Mouse (Mus musculus) heart, postnatal 0 days (tissue): ENCODE measurements at regions not wholly inside any gene's neighbourhood (a gene's known extent, or its start where the extent isn't known, plus 50 kb on each side); places are given as distances from the start of the nearest gene placed in this dataset.

ENCODE experiments used
- CTCF ChIP-seq: IDR thresholded peaks from 2 replicates; pipeline ENCODE4 v1.5.1; 2016; ENCODE audit warnings: antibody characterized with exemption, control low read depth, low read depth
- EP300 ChIP-seq: IDR thresholded peaks from 2 replicates; pipeline ENCODE4 v1.6.1; 2016; ENCODE audit warnings: antibody characterized with exemption, low read depth

DNA sequence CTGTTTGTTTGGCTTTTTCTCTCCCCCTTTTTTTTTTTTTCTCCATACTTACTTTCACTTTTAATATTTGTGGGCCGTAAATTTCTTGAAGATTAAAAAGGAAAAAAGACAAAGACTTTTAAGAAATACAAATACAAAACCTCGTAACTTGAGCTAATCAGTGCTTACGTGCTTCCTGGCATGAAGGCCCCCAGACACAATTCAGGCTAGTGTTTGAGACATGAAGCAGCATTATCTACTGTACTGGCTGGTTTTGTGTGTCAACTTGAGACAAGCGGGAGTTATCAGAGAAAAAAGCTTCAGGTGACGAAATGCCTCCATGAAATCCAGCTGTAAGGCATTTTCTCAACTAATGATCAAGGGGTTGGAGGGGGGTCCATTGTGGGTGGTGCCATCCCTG, 86.2 kb upstream of the 4933415F23Rik start:
- TF ChIP-seq CTCF (no peak), EP300 (0 out of 2 replicates have a peak, but pooled peaks have one; percentile 15)
